Mouse (Mus musculus): ENCODE results near the gene Mpig6b. TPM values are rescaled to one million over a fixed set of nuclear protein-coding genes. Genes with fewer than 3 reads are reported as not detected.

The Mpig6b gene
- polyA plus RNA-seq, 1 experiment from 2014 or later: 0.21 TPM

DNA sequence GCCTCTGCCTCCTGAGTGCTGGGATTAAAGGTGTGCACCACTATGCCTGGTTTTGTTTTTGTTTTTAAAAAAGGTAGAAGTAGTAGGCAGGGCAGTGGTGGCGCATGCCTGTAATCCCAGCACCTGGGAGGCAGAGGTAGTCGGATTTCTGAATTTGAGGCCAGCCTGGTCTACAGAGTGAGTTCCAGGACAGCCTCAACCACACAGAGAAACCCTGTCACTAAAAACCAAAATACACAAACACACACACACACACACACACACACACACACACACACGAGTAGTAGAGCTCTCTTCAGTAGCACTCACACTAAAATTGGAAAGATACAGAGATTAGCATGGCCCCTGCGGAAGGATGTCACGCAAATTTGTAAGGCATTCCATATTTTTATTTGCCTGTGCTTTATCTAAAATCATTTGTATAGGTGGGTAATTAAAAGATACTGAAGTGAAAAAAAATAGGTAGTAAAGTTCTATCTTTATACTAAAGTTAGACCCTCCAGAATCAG, 17.0 kb downstream of the Mpig6b start:
- Histone ChIP-seq H3K4me1 (ENCODE audit: control insufficient read depth, insufficient read depth, low read length) (peaks cover 36% of the 10 kb centered on the region), H3K4me2 (ENCODE audit: low read length) (no peak overlapping the region), H3K27ac (replicated peaks; ENCODE audit: low read depth, low read length) (no peak overlapping the region), H3K9ac (replicated peaks; ENCODE audit: low read length) (no peak overlapping the region), H3K4me3 (replicated peaks; ENCODE audit: low read depth, low read length) (no peak overlapping the region), H3K9me3 (ENCODE audit: control insufficient read depth, low read length) (no peaks in the 10 kb centered on the region), H3K36me3 (ENCODE audit: control insufficient read depth, insufficient read depth, low read length) (0 out of 2 replicates have a peak, but pooled peaks cover 3% of the 10 kb centered on the region), H3K27me3 (ENCODE audit: control insufficient read depth, insufficient read depth, low read length) (no peaks in the 10 kb centered on the region)
- ATAC-seq (ENCODE audit: low FRiP score, low TSS enrichment): no peak
- 58% methylated on average over 5 of the region's 5 CpGs for WGBS
- DNase-seq: no peak

DNA sequence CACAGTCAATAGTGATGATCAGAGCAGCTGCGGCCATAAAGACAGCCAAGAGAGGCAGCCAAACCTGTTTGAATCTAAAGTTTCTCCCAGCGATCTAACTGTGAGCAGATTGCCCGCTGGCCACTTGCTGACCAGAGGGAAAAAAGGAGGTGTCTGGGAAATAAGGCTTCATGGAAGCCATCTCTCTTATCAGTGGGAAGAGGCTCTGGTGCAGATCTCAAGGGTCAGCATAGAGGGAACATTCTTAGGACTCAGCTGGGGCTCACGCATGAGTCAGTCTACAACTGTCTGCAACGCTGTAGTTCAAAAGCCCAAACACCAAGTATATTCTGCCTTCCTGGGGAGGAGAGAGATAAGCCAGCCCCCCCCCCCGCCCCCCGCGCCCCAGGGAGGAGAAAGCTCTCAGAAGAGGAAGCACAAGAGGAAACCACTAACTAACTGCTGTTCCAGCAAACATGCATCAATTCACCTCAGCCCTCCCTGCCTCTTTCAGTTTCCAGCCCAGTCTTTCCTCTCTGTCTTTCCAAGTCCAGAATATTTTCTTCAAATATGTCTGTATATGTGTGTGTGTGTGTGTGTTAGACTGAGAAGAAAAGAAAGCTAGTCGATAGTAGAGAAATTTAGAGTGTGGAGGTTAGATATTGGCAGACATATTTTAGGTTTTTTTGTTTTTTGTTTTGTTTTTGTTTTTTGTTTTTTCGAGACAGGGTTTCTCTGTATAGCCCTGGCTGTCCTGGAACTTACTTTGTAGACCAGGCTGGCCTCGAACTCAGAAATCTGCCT, 17.6 kb downstream of the Mpig6b start:
- DNase-seq (no peak), ATAC-seq (ENCODE audit: low FRiP score, low TSS enrichment) (no peak)
- H3K9ac ChIP-seq (replicated peaks; ENCODE audit: low read length): no peak overlapping the region
- H3K27ac ChIP-seq (replicated peaks; ENCODE audit: low read depth, low read length): no peak overlapping the region
- H3K4me1 ChIP-seq (ENCODE audit: control insufficient read depth, insufficient read depth, low read length): peaks cover 36% of the 10 kb centered on the region
- H3K4me2 ChIP-seq (ENCODE audit: low read length): no peak overlapping the region
- H3K4me3 ChIP-seq (replicated peaks; ENCODE audit: low read depth, low read length): no peak overlapping the region
- no peaks in the 10 kb centered on the region for H3K27me3 ChIP-seq (ENCODE audit: control insufficient read depth, insufficient read depth, low read length)
- H3K9me3 ChIP-seq (ENCODE audit: control insufficient read depth, low read length): no peaks in the 10 kb centered on the region
- no peaks in the 10 kb centered on the region for H3K36me3 ChIP-seq (ENCODE audit: control insufficient read depth, insufficient read depth, low read length)
- 40% methylated on average over 11 of the region's 11 CpGs for WGBS

DNA sequence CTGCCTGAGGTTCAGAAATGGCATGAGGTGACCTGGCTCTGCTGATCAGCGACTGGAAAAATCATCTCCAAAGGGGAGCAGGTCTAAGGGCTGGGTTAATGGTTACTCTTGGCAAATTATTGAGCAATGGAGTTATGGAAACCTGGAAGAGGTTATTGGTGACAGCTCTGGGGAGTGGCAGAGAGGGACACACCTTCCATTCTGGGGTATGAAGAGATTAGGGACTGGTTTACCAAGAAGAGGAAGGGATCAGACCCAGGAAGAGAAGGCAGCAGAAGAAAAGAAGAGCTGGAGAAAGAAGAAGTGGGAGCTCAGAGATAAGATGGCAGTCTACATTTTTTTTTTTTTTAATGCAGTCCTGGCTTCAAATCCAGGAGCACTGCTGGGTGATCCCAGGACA, 18.3 kb downstream of the Mpig6b start:
- DNase-seq (no peak), ATAC-seq (ENCODE audit: low FRiP score, low TSS enrichment) (no peak)
- Histone ChIP-seq H3K9ac (replicated peaks; ENCODE audit: low read length) (no peak overlapping the region), H3K4me2 (ENCODE audit: low read length) (no peak overlapping the region), H3K4me3 (replicated peaks; ENCODE audit: low read depth, low read length) (no peak overlapping the region), H3K4me1 (ENCODE audit: control insufficient read depth, insufficient read depth, low read length) (peaks cover 35% of the 10 kb centered on the region), H3K27ac (replicated peaks; ENCODE audit: low read depth, low read length) (no peak overlapping the region), H3K27me3 (ENCODE audit: control insufficient read depth, insufficient read depth, low read length) (no peaks in the 10 kb centered on the region), H3K9me3 (ENCODE audit: control insufficient read depth, low read length) (no peaks in the 10 kb centered on the region), H3K36me3 (ENCODE audit: control insufficient read depth, insufficient read depth, low read length) (no peaks in the 10 kb centered on the region)
- 55% methylated on average over 1 of the region's 1 CpGs for WGBS

DNA sequence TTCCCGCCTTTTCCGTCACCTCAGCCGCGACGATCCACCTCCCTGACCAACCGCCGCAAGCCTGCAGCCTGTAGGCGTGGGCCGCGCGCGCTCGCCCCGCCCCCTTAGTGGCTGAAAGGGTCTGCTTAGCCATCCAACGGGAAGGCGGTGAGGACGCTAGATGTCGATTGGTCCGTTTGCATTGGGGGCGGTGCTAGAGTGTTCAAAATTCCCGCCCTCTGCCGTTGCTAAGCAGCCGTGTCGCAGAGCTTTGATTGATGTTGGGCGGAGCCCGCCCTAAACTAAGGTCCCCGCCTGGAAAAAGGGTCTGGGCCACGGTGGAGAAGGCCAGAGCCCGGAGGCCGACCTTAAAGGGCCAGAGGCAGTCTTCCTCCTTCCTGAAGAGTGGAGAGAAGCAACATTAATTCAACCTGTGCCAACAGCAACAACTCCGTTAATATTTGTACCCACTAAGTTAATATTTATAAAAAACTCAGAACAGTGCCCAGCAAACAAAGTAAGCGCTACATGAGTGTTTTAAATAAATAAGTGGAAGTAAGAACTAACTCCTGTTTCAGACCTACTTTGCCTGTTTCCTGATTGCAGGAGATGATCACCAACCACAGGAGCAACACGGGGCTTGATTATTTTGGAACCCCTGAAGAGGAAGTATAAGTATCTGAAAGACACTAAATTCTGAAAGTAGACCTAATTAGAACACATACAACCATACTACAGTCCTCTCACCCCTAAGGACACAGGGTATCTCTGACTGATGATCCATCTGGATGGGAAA, 19.1 kb downstream of the Mpig6b start, which contains the start of gene Msh5:
Gene Msh5 (minus strand): TSS at position 65 of the 775 bp plus-strand sequence.
- Histone ChIP-seq H3K9me3 (ENCODE audit: control insufficient read depth, low read length) (no peaks in the 10 kb centered on the region), H3K9ac (replicated peaks; ENCODE audit: low read length) (peak within 1 kb of the TSS; percentile 61), H3K4me2 (ENCODE audit: low read length) (peak within 1 kb of the TSS; percentile 91), H3K27me3 (ENCODE audit: control insufficient read depth, insufficient read depth, low read length) (no peaks in the 10 kb centered on the region), H3K4me3 (replicated peaks; ENCODE audit: low read depth, low read length) (peak within 1 kb of the TSS; percentile 51), H3K36me3 (ENCODE audit: control insufficient read depth, insufficient read depth, low read length) (no peaks in the 10 kb centered on the region), H3K4me1 (ENCODE audit: control insufficient read depth, insufficient read depth, low read length) (peaks cover 27% of the 10 kb centered on the region), H3K27ac (replicated peaks; ENCODE audit: low read depth, low read length) (peak within 1 kb of the TSS; percentile 54)
- DNase-seq (peak; percentile 98), ATAC-seq (ENCODE audit: low FRiP score, low TSS enrichment) (peak; percentile 98)
- 3% methylated on average over 33 of the region's 33 CpGs for WGBS

DNA sequence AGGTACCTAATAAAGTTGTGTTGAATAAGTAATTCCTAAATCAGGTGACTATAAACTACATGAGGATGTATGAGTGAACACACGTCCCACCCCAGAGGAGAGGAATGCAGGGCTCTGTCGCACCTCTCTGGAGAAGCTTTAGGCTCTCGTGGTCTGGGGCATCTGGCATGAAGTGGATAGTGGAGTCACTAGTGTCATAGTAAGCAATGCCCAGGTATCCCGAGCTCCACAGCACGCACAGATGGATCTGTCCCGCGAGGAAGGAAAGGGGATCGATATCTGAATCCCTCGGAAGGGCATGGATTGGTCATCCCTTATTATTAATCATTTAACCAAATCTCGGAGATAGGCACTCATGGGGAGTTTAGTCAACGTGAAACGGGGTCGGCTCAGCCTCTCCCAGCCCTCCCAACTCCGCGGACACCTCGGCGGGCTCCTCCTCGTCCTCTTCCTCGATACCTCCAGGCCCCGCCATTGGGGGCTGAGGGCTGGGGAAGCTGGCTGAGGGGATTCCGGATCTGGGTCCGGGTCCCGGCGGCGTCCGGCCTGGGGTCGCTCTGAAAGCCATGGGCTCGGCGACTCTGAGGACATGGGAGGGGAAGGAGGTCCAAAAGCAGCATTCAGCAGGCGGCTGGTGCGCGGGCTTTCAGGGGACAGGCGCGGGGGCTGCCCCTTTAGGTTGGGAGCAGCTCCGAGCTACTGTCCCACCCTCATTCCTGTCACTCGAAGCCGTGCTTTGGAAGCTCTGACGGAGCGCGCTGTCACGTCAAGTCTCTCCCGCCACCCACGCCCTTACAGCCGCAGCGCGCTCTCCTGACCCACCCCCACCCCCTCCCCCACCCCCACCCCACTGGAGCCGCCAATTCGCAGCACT, 19.9 kb downstream of the Mpig6b start:
- 6% methylated on average over 47 of the region's 48 CpGs for WGBS
- no peak for DNase-seq
- Histone ChIP-seq H3K36me3 (ENCODE audit: control insufficient read depth, insufficient read depth, low read length) (no peaks in the 10 kb centered on the region), H3K27me3 (ENCODE audit: control insufficient read depth, insufficient read depth, low read length) (no peaks in the 10 kb centered on the region), H3K4me3 (replicated peaks; ENCODE audit: low read depth, low read length) (peak overlapping the region; percentile 51), H3K27ac (replicated peaks; ENCODE audit: low read depth, low read length) (peak overlapping the region; percentile 54), H3K4me1 (ENCODE audit: control insufficient read depth, insufficient read depth, low read length) (peaks cover 19% of the 10 kb centered on the region), H3K9me3 (ENCODE audit: control insufficient read depth, low read length) (no peaks in the 10 kb centered on the region), H3K9ac (replicated peaks; ENCODE audit: low read length) (peak overlapping the region; percentile 61), H3K4me2 (ENCODE audit: low read length) (peak overlapping the region; percentile 91)
- no peak for ATAC-seq (ENCODE audit: low FRiP score, low TSS enrichment)

DNA sequence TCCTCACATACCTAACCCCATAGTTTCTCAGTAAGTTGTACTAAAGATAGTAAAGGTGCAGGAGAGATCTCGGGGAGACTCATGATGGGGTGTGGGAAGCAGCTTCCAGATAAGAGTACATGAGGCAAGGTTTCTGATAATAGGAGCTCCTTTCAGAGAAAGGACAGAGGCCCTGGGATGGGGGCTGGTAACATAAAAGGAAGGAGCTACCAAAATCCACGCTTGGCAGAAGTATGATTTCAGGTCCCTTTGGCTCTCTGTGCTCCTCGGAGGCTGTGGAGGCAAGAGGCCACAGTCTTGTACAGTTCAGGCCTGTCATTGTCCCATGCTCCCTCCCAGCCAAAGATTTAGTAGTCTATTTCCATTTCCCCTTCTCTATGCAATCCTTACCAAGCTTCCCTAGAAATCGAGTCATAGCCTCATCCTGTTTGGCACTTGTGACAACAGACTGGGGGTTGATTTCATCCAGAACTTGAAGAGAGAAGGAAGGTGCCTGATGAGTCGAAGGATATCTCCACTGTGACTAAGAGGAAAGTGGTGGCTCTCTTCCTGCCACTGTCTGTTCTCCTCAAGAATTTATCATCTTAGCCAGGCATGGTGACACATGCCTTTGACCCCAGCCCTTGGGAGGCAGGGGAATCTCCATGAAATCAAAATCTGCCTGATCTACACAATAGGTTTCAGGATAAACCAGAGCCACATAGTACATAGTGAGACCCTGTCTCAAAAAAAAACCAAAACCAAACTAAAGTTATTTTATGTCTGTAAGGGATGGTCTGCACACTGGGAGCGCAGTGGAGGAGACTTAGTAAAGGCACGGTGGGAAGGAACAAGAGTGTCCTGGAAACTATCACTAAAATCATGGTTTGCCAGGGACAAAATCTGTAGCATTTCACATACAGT, 20.8 kb downstream of the Mpig6b start:
- Histone ChIP-seq H3K9ac (replicated peaks; ENCODE audit: low read length) (no peak overlapping the region; the same call in 1 of the 2 replicates), H3K27me3 (ENCODE audit: control insufficient read depth, insufficient read depth, low read length) (no peaks in the 10 kb centered on the region), H3K4me1 (ENCODE audit: control insufficient read depth, insufficient read depth, low read length) (peaks cover 16% of the 10 kb centered on the region), H3K36me3 (ENCODE audit: control insufficient read depth, insufficient read depth, low read length) (no peaks in the 10 kb centered on the region), H3K4me3 (replicated peaks; ENCODE audit: low read depth, low read length) (peak overlapping the region; percentile 51; the same call in 1 of the 2 replicates), H3K4me2 (ENCODE audit: low read length) (peak overlapping the region; percentile 91), H3K9me3 (ENCODE audit: control insufficient read depth, low read length) (no peaks in the 10 kb centered on the region), H3K27ac (replicated peaks; ENCODE audit: low read depth, low read length) (no peak overlapping the region)
- 92% methylated on average over 7 of the region's 7 CpGs for WGBS
- DNase-seq (no peak), ATAC-seq (ENCODE audit: low FRiP score, low TSS enrichment) (no peak)

DNA sequence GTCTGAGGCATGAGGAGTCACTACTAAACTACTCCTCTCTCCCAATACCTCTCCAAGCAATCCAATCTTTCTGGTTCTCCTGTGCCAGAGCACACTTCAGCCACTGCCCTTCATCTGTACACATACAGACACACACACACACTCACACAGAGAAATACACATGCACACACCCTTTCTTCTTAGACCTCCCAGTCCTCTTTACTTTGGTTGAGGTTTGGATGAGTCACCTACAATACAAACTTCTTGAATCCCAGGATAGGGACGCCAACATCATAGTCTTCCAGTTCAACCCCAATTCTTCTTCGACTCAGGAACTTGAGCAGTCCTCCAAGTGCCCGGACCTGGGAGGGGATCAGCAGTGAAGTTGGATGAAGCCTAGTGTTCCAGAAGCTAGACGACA, 22.2 kb downstream of the Mpig6b start:
- Histone ChIP-seq H3K4me2 (ENCODE audit: low read length) (no peak overlapping the region), H3K9me3 (ENCODE audit: control insufficient read depth, low read length) (no peaks in the 10 kb centered on the region), H3K27ac (replicated peaks; ENCODE audit: low read depth, low read length) (no peak overlapping the region), H3K4me1 (ENCODE audit: control insufficient read depth, insufficient read depth, low read length) (peaks cover 13% of the 10 kb centered on the region), H3K36me3 (ENCODE audit: control insufficient read depth, insufficient read depth, low read length) (no peaks in the 10 kb centered on the region), H3K4me3 (replicated peaks; ENCODE audit: low read depth, low read length) (no peak overlapping the region), H3K9ac (replicated peaks; ENCODE audit: low read length) (no peak overlapping the region), H3K27me3 (ENCODE audit: control insufficient read depth, insufficient read depth, low read length) (no peaks in the 10 kb centered on the region)
- WGBS: 91% methylated on average over 4 of the region's 4 CpGs
- ATAC-seq (ENCODE audit: low FRiP score, low TSS enrichment) (no peak), DNase-seq (no peak)

All from midbrain, embryonic 14.5 days (tissue).